Mouse (Mus musculus) large intestine, adult 2 months (tissue): ENCODE results near the gene Cenpm. TPM values are rescaled to one million over a fixed set of nuclear protein-coding genes. Genes with fewer than 3 reads are reported as not detected.

Experiments used
- polyA plus RNA-seq: library from polyadenylated mRNA; depleted of rRNA; stranded (reverse); fragments of >200 nt; gene quantifications from 2 replicates; pipeline ENCODE4 v1.2.3, GENCODE M21; 2012; rRNA removed

Gene Cenpm
- polyA plus RNA-seq, 1 experiment = 21.4 TPM

Other genes with a start within 250 kb of the Cenpm start
- 24.4 and 29.8 TPM in 2 replicates for gene Desi1, start 210.9 kb downstream of the Cenpm start, polyA plus RNA-seq
- 57.3 and 58.4 TPM in 2 replicates for gene Snu13, start 197.2 kb downstream of the Cenpm start, polyA plus RNA-seq
- gene 4930407I10Rik, start 185.6 kb downstream of the Cenpm start, polyA plus RNA-seq = not detected in 2 replicates
- gene Mei1, start 174.8 kb downstream of the Cenpm start, polyA plus RNA-seq = 0.07 and 0.09 TPM in 2 replicates
- 18.0 and 18.4 TPM in 2 replicates for gene Ccdc134, start 116.8 kb downstream of the Cenpm start, polyA plus RNA-seq
- 113 and 136 TPM in 2 replicates for gene Srebf2, start 97.6 kb downstream of the Cenpm start, polyA plus RNA-seq
- 1.0 and 1.7 TPM in 2 replicates for gene Shisa8, start 31.9 kb downstream of the Cenpm start, polyA plus RNA-seq
- 10.2 and 12.1 TPM in 2 replicates for gene Tnfrsf13c, start 20.4 kb downstream of the Cenpm start, polyA plus RNA-seq
- gene 1500009C09Rik, start 7.6 kb upstream of the Cenpm start, polyA plus RNA-seq = 0.21 and 0.22 TPM in 2 replicates
- gene Sept3, start 30.1 kb upstream of the Cenpm start, polyA plus RNA-seq = 0.38 and 0.55 TPM in 2 replicates
- gene Wbp2nl, start 54.2 kb upstream of the Cenpm start, polyA plus RNA-seq = 0.11 TPM in 1 of 2 replicates, not detected in the other
- 137 and 148 TPM in 2 replicates for gene Naga, start 94.2 kb upstream of the Cenpm start, polyA plus RNA-seq
- gene Pheta2, start 94.2 kb upstream of the Cenpm start, polyA plus RNA-seq = 0.52 and 0.78 TPM in 2 replicates
- 372 and 378 TPM in 2 replicates for gene Smdt1, start 94.2 kb upstream of the Cenpm start, polyA plus RNA-seq
- 282 and 435 TPM in 2 replicates for gene Ndufa6, start 109.6 kb upstream of the Cenpm start, polyA plus RNA-seq
- 22.4 and 44.0 TPM in 2 replicates for gene Cyp2d22, start 135.5 kb upstream of the Cenpm start, polyA plus RNA-seq
- gene Cyp2d11, start 149.3 kb upstream of the Cenpm start, polyA plus RNA-seq = not detected in 2 replicates
- 0.14 and 0.64 TPM in 2 replicates for gene Cyp2d10, start 162.4 kb upstream of the Cenpm start, polyA plus RNA-seq
- 0.12 TPM in 1 of 2 replicates, not detected in the other for gene Cyp2d9, start 188.7 kb upstream of the Cenpm start, polyA plus RNA-seq